Mouse (Mus musculus): ENCODE results near the gene Ndufaf2. TPM values are rescaled to one million over a fixed set of nuclear protein-coding genes. Genes with fewer than 3 reads are reported as not detected.

Ndufaf2 gene
- total RNA-seq, 2 experiments from 2014 or later: 21.1 to 27.2 TPM

DNA sequence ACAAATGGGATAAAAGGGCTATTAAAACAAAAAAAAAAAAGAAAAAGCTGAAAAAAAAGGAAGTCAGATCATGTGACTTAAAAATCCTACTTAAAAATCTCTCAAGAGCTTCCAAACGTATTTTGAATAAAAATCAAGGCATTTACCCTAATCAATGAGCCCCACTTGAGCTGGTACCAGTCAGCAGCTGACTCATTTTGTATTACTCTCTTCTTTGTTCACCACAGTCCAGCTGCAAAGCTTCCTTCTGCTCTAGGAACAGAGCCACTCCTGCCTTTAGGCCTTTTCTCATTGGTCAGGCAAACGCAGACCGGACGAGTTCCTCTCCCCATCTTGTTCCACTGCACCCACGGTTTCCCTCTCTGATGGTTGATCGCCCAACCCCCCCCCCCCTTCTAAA lies 22.8 kb downstream of the Ndufaf2 start:
- Histone ChIP-seq H3K4me3 (no peak overlapping the region), H3K27ac (no peak overlapping the region; the same call in 1 of the 2 replicates)
- TF ChIP-seq CTCF (IDR thresholded peaks at IDR 0.05): no peak
- intact Hi-C loops (cut with DNase I): loop anchor here (5.0 kb wide), 1 partner anchor 243 kb away; no protein-coding TSS in a partner anchor
- no peak for DNase-seq (ENCODE audit: extremely low spot score in 1 of 2, low spot score in 2 of 2)

DNA sequence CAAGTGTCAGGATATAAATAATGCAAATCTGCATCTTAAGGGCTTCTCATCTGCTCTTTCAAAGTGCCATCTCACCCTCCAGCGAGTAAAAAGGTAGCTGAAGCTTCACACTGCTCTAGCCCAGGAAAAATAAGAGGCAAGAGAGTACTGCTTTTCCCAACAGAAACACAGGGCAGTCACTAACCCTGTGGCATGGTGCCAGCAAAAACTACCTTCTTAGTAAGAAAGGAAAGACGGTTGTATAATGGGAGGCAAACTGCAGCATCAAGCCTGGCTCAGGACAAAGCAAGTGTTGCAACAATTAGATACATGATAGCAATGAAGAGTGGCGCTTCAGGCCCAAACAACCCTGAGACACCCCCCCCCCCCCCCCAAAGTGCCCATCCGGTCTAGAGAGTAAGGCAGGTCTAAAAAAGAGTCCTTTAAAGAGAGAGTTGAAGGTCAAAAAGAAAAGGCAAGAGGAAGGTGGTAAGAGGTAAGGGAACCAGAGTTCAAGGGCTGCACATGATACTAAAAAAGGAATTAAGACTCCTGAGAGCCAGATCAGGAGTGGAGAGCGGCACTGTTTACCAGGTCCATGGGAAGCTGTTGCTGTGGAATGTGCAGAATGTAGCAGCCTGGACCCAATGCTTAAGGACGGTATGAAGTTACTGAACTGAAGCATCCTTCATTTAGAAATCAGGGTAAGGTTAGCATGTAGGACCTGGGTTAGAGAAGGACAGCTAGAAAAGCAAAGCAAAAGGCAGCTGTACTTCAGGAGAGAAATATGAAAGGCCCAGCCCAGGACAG lies 26.2 kb downstream of the Ndufaf2 start:
- no peak overlapping the region for H3K27ac ChIP-seq
- DNase-seq (ENCODE audit: extremely low spot score in 1 of 2, low spot score in 2 of 2): no peak
- H3K4me3 ChIP-seq: no peak overlapping the region
- no peak for TF ChIP-seq CTCF (IDR thresholded peaks at IDR 0.05)
- intact Hi-C loops (cut with DNase I): no loop called here

- H3K27ac ChIP-seq: peak overlapping the region; percentile 1; the same call in 1 of the 2 replicates
- no peak for DNase-seq (ENCODE audit: extremely low spot score in 1 of 2, low spot score in 2 of 2)
- H3K4me3 ChIP-seq: no peak overlapping the region
- intact Hi-C loops (cut with DNase I): loop anchor here (2.0 kb wide), 1 partner anchor 22 kb away; no protein-coding TSS in a partner anchor
- no peak; the same call in 1 of the 2 replicates for TF ChIP-seq CTCF (IDR thresholded peaks at IDR 0.05)
Observed at GRCm38 (mm10) chr13:108130737-108131136, 27.7 kb downstream of the Ndufaf2 start.

- no peak overlapping the region for H3K4me3 ChIP-seq
- intact Hi-C loops (cut with DNase I): no loop called here
- DNase-seq (ENCODE audit: extremely low spot score in 1 of 2, low spot score in 2 of 2): no peak
- no peak overlapping the region for H3K27ac ChIP-seq
- TF ChIP-seq CTCF (IDR thresholded peaks at IDR 0.05): peak; percentile 39
Observed at GRCm38 (mm10) chr13:108129070-108129469, 29.4 kb downstream of the Ndufaf2 start.

DNA sequence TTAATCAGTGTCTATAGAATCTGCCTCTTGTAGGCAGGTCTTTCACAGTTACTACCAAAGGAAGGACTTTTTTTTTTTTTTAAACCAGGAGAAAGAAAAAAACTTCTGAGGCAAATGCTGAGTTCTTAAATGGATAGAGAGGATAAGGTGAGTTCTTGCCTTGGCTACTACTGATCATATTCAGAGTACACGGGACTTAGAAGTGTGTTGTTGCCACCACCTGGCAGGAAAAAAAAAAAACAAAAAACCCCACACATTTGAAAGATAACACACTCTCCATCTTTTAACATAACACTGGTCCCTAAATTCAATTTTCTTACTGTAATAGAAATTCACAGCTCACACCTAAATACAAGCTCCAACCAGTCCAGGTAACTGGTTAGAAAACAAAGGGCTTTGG lies 30.5 kb downstream of the Ndufaf2 start:
- Histone ChIP-seq H3K4me3 (no peak overlapping the region), H3K27ac (no peak overlapping the region)
- no peak for DNase-seq (ENCODE audit: extremely low spot score in 1 of 2, low spot score in 2 of 2)
- intact Hi-C loops (cut with DNase I): no loop called here
- TF ChIP-seq CTCF (IDR thresholded peaks at IDR 0.05): no peak

GRCm38 (mm10) chr13:108127130-108127529 lies 31.3 kb downstream of the Ndufaf2 start:
- Histone ChIP-seq H3K27ac (no peak overlapping the region), H3K4me3 (no peak overlapping the region)
- TF ChIP-seq CTCF (IDR thresholded peaks at IDR 0.05): peak; percentile 58
- intact Hi-C loops (cut with DNase I): no loop called here
- DNase-seq (ENCODE audit: extremely low spot score in 1 of 2, low spot score in 2 of 2): peak in 1 of 2 experiments; percentile 29

GRCm38 (mm10) chr13:108126246-108126645 lies 32.2 kb downstream of the Ndufaf2 start:
- DNase-seq (ENCODE audit: extremely low spot score in 1 of 2, low spot score in 2 of 2): no peak
- Histone ChIP-seq H3K27ac (no peak overlapping the region), H3K4me3 (no peak overlapping the region)
- no peak for TF ChIP-seq CTCF (IDR thresholded peaks at IDR 0.05)
- intact Hi-C loops (cut with DNase I): no loop called here

- no peak for TF ChIP-seq CTCF (IDR thresholded peaks at IDR 0.05)
- intact Hi-C loops (cut with DNase I): no loop called here
- no peak for DNase-seq (ENCODE audit: extremely low spot score in 1 of 2, low spot score in 2 of 2)
- no peak overlapping the region for H3K27ac ChIP-seq
- no peak overlapping the region for H3K4me3 ChIP-seq
Observed at GRCm38 (mm10) chr13:108124096-108124495, 34.3 kb downstream of the Ndufaf2 start.

GRCm38 (mm10) chr13:108123109-108123723 lies 35.2 kb downstream of the Ndufaf2 start:
- intact Hi-C loops (cut with DNase I): no loop called here

DNA sequence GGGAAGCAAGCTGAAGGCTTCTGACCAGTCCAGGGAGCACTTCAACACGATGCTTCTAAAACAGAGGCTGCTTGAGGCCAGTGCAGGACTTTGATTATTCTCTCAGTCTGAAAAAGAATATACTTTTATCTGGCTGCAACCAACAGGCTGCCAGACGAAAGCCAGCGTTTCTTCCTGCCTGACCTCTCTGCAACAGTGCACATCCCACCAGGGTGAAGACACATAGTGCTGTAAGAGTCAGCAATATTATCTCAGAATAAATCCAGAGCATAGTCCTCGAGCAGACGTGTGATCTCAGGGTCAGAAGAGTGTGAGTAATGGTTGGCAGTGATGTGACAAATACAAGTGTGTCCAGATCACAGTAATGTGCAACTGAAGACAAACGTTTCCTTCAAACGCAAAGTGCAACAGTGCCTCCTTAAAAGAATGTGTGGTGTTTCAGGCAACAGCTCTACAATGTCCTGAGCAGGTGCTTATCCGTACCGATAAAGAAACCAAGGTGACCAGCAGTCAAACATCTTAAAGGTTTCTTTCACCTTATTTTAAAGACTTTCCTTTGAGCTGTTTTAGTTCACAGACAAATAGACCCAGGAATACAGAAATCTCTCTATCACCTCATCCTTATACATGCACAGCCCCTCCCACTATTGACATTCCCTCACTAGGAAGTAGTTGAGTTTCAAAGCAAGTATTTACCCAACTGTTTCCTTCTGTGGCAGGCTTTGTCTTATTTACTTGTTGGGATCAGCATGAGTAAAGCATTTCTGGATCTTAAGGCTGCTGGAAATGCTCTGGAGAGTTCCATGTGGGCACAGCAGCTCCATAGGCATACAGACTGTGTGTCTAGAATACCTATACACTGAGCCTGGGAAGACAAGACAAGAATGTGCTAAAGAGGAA lies 38.8 kb downstream of the Ndufaf2 start:
- no peak overlapping the region for H3K4me3 ChIP-seq
- no peak overlapping the region for H3K27ac ChIP-seq
- no peak for DNase-seq (ENCODE audit: extremely low spot score in 1 of 2, low spot score in 2 of 2)
- TF ChIP-seq CTCF (IDR thresholded peaks at IDR 0.05): no peak
- intact Hi-C loops (cut with DNase I): no loop called here

More at GRCm38 (mm10) chr13:108123109-108123723, 35.2 kb downstream of the Ndufaf2 start:
- no peak for DNase-seq (ENCODE audit: extremely low spot score in 1 of 2, low spot score in 2 of 2)
- Histone ChIP-seq H3K4me3 (no peak overlapping the region), H3K27ac (no peak overlapping the region)
- TF ChIP-seq CTCF (IDR thresholded peaks at IDR 0.05): no peak

DNA sequence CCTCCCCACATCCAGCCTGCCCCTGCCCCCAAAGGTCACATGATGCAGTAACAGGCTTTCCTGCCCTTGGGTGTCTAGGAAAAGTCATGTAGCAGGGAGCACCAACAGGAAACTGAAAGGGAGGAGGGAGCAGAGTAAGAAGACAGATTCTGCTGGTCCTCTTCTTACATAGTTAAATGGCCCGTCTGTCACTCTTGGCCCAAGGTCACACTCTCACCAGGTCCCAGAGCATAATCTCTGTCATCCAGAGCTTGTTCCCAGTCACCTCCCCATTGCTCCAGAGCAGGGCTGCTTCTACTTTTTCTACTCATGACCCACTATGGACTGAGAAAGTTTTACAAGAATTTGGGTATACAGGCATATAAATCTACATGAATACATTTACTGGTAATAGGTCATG lies 40.2 kb downstream of the Ndufaf2 start:
- TF ChIP-seq CTCF (IDR thresholded peaks at IDR 0.05): no peak
- no peak for DNase-seq (ENCODE audit: extremely low spot score in 1 of 2, low spot score in 2 of 2)
- H3K27ac ChIP-seq: no peak overlapping the region
- no peak overlapping the region for H3K4me3 ChIP-seq
- intact Hi-C loops (cut with DNase I): no loop called here
